Mouse (Mus musculus): ENCODE data around the gene Chst3.

GRCm38 (mm10) chr10:60134201-60134600 lies 84.9 kb downstream of the Chst3 start:
- TF ChIP-seq POLR2A (IDR thresholded peaks at IDR 0.05; ENCODE audit: insufficient read depth, low read depth, low read length), result no peak
- TF ChIP-seq CTCF (IDR thresholded peaks at IDR 0.05; ENCODE audit: insufficient read depth, low read depth, low read length), result no peak
